Mouse (Mus musculus) frontal cortex, adult 2 months (tissue): ENCODE results near the gene Hoxd3. TPM values are rescaled to one million over a fixed set of nuclear protein-coding genes. Genes with fewer than 3 reads are reported as not detected.

ENCODE experiments used
- DNase-seq, 2 experiments: peaks; one replicate each; pipeline ENCODE4 v3.0.0; 2022; ENCODE audit warnings: low spot score in 1 of 2; ENCODE audit errors: extremely low spot score in 1 of 2
- polyA plus RNA-seq: library from polyadenylated mRNA; depleted of rRNA; stranded (reverse); fragments of >200 nt; gene quantifications from 2 replicates; pipeline ENCODE4 v1.2.3, GENCODE M21; 2012

The Hoxd3 gene
- polyA plus RNA-seq, 1 experiment: not detected

- no peak for DNase-seq
Observed at GRCm38 (mm10) chr2:74739476-74739800, 27.7 kb downstream of the Hoxd3 start.

GRCm38 (mm10) chr2:74739869-74740268, 28.1 kb downstream of the Hoxd3 start:
- no peak for DNase-seq

DNA sequence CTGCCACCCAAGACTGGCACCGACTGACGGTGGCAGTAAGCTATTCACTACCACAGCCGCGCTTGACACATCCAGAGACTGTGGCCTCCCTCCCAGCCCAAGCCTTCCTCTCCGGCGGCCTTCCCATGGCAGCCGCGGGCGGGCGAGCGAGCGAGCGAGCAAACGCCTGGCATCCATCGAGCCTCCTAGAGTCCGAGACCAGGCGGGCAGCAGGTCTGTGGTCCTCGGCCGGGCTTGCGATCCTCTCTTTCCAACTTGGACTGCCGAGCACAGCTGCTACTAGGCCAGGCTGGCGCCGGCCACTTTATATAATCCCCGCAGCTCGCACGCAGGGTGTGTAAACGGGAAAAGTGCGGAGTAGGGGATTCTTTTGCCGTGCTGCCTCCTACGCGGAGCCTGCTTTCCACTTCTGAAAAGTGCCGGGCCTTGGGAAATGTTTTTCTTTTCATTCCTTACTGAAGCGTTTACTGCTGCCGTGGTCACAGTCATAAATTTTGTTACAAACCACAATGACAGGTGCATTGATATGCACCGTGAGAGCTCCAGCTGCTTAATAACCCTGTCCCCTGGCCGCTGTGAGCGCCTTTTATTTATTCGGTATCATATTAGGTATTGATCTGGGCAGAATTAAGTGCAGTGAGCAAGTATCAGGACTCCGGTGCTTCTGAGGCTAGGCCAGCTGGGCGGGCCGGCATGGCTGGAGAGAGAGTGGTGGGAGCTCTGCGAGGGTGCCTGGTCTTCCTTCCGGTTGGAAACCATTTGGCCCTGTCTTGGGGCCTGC, 28.8 kb downstream of the Hoxd3 start:
- DNase-seq: no peak

- DNase-seq: no peak
Observed at GRCm38 (mm10) chr2:74741252-74741978, 29.7 kb downstream of the Hoxd3 start.

- DNase-seq: no peak
Observed at GRCm38 (mm10) chr2:74741979-74742277, 30.2 kb downstream of the Hoxd3 start.

DNA sequence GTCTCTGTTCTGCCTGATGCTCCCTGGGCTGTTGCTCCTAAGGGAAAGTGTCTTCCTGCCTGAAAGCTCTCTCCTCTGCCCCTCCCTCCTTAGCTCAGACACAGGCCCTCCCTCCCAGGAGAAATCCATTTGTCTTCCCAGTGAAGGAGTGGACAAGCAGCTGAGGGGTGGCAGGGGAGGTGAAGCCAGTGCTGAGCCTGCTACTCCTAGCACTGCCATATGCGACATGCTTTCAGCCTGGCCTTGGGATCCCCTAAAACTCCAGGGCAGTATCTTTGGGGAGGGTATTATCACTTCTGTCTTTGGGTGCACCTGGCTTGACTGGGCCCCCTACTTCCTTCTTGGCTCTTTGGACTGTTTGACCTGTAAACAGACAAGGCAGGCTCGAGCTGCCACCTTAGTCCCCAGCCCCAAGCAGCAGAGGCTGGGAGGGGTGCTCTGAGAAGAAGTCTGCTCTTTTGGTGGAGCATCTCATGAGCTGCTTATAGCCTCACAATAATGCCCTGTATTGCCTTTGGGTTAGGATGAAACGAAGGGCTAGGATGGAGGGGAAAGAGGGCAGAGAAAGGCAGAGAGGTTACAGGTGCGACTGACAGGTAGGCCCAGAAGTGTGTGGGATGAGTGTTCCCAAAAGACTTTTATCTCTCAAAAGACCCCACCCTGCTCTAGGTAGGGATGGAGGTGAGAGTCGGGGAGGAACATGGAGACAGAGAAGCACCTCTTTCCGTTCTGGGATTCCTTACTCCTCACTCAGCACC, 34.0 kb downstream of the Hoxd3 start:
- DNase-seq: no peak

GRCm38 (mm10) chr2:74746298-74746921, 34.7 kb downstream of the Hoxd3 start:
- DNase-seq: no peak

GRCm38 (mm10) chr2:74747006-74747405, 35.3 kb downstream of the Hoxd3 start:
- no peak for DNase-seq

- DNase-seq: no peak
Observed at GRCm38 (mm10) chr2:74747661-74748141, 36.0 kb downstream of the Hoxd3 start.

GRCm38 (mm10) chr2:74748436-74748995, 36.8 kb downstream of the Hoxd3 start:
- DNase-seq: no peak

DNA sequence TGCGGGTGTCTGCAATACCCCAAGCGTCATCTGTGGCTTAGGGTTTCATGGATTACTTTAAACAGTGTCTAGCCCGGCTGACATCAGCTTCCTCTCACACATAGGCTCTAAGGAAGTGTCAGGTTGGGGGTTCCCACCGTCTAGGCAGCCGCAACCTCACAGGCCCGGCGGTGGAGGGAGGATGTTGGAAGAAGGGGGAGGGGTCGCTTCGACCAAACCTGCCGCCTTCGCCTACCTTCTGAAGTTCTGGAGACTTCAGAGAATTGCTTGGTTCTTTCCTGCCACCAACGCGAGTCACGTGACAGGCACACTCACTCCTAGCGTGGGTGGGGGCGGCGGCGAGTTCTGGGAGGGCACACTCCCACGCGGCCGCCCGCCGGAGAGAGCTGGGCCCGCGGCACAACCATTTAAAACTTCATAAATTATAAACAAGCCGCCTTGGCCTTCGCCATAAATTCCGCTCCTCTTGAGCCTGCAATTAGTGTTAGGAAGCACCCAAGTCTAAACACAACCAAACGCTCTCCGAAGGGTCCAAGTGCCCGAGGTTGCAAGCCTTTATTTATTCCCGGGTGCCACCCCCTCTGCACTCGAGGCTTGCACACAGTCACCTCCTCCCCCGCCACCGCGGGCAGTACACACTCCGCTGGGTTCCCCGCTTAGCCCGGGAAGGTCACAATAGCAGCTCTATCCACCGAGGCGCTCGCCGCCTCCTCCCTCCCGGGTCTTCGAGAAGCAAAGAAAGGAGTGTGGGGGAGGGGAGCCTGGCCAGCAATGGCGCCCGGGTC, 37.8 kb downstream of the Hoxd3 start:
- DNase-seq: no peak

DNA sequence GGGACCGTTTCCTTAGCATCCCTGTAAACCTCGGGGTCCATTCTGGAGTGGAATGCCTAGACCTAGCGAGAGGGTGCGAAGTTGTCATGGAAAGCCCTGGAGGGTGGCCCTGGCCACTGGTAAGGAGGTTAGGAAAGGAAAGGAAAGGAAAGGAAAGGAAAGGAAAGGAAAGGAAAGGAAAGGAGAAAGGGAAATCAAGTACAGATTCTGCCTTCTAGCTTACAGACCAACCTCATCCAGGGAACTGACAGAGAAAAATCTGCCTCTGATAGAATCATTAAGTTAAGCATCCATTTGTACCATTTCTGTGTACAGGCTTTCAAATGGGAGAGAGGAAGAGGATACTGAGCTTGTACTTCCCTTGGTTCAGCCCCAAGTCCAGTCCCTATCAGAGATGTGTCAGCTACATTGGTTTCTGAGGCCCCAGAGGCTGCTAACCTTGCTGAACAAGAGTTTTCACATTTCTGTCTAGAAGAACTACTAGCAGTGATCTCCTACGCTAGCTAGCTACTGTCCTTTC, 39.1 kb downstream of the Hoxd3 start:
- no peak for DNase-seq

DNA sequence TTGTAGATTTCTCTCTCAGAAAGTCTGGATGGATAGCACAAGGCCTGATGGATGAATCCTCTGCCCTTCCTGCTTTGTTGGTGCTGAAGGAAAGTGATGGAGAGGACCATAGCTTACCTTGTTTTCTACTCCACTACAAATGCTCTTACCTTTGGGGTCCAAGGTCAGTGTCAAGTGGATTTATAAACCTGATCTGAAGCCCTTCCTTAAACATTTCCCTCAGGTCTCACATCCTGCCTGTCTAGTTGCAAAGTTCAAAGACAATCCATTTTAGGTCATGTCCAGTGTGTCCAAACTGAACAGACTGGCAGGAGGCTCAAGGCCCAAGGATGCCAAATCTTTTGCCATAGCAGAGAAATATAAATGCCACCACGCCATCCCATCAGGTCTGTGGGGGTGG, 40.1 kb downstream of the Hoxd3 start:
- no peak for DNase-seq

GRCm38 (mm10) chr2:74752431-74753174, 40.9 kb downstream of the Hoxd3 start:
- DNase-seq: no peak

- no peak for DNase-seq
Observed at GRCm38 (mm10) chr2:74753175-74753523, 41.4 kb downstream of the Hoxd3 start.

GRCm38 (mm10) chr2:74753711-74754110, 42.0 kb downstream of the Hoxd3 start:
- no peak for DNase-seq

GRCm38 (mm10) chr2:74760146-74760545, 48.4 kb downstream of the Hoxd3 start:
- no peak for DNase-seq

DNA sequence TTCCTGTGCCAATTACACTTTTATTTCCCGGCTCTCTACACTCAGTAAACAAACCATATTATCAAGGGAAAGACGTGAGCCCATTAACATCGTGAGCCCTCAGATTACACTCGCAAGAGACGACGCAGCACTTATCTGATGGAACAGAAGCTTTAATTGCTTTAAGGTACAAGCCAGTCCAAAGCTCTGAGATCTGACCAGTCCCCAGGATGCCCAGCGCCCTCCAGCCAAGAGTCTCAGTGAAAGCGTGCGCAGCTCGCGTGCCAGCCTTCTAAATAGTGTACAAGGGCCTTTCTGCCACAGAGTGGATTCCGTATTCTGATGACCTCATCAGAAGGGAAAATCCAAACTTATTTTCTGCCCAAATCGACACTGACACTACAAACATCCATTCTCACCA, 50.2 kb downstream of the Hoxd3 start:
- no peak for DNase-seq
